Mouse (Mus musculus): ENCODE measurements around the gene Fam84b.
A peak's percentile ranks its signal among the peaks of the same experiment; 100 is the strongest.

Gene Fam84b

GRCm38 (mm10) chr15:60826226-60826625 lies 27.4 kb downstream of the Fam84b start:
- DNase-seq, result no peak

DNA sequence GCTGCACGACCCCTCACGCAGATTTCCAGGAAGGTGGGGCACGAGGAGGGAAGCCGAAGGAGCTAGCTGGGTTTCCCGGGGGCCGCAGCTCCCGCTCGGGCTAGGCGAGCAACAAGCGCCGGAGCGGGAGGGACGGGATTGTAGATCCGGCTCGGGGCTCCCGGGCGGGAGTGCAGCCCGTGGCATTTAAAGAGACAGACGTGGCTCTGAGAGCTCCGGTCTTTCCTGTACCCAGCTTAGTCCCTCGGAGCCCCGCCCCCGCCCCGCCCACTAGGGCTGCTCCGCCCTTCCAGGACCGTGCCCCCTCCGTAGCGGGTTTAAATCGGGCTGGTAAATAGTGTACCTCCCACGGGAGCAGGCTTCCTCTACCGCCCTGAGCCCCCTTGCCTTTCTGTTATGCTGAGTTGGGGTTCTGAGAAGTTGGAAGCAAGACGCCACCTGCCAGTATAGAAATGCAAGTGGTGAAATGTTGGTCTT lies 28.8 kb downstream of the Fam84b start:
- DNase-seq, result peak; percentile 56

DNA sequence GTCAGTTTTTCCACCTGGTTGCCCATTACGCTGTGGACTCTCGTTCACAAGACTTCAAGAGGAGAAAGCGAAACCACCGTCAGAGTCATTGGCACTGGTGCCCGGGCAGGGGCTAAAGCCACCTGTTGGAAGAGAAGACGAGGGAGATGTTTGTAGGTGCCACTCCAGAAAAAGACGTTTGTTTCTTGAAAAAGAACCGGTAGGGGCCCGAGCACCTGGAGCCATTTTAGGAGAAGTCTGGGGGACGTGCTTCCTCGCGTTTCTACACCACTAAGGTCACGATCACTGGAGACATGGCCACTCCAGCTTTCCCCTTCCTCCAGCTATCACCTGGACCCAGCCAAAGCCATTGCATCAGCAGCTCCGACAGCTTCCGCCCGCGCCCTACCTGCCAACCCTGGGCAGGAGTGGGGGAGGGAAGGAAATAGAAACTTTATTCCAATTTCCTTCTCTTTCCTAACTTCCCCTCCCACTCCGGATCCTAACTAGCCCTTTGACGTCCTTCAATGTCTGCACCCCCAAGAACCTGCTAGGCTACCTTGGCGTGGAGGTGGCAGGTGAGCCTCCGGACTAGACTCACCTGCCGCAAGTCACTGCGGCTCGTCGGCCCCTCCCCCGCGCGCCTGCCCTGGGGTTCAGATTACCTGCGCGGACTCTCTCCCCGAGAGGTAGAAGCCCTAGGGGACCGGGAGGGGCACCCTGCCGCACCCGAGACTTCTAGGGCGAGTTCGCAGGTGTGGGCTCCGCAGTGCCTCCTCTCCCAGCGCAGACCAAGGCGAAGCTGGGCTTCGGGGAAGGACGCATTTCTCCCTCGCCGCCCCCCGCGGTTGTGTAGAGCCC lies 29.5 kb downstream of the Fam84b start:
- peak; percentile 7 for DNase-seq

GRCm38 (mm10) chr15:60823620-60823869 lies 30.0 kb downstream of the Fam84b start:
- no peak for DNase-seq

GRCm38 (mm10) chr15:60822803-60823619 lies 30.6 kb downstream of the Fam84b start:
- DNase-seq, result peak; percentile 45

GRCm38 (mm10) chr15:60822101-60822802 lies 31.3 kb downstream of the Fam84b start:
- peak; percentile 6 for DNase-seq

GRCm38 (mm10) chr15:60818500-60818899 lies 35.1 kb downstream of the Fam84b start:
- no peak for DNase-seq

DNA sequence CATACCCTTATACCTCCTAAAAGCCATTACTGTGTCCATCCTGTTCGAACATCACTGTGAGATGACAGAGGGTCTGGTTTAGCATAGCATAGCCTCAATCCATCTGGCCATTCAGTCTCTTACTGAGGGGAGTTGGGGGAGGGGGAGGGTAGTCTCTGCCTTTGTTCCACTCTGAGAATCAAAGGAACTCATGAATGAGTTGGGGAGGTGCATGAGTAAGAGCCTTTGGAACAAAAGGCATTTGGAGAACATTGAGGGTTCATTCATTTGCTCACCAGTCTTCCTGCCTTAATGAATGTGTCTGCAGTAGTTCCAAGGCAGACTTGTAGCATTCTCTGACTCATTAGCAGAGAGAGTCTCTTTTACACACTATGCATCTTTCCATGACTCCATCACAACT lies 37.1 kb downstream of the Fam84b start:
- DNase-seq, result no peak

DNA sequence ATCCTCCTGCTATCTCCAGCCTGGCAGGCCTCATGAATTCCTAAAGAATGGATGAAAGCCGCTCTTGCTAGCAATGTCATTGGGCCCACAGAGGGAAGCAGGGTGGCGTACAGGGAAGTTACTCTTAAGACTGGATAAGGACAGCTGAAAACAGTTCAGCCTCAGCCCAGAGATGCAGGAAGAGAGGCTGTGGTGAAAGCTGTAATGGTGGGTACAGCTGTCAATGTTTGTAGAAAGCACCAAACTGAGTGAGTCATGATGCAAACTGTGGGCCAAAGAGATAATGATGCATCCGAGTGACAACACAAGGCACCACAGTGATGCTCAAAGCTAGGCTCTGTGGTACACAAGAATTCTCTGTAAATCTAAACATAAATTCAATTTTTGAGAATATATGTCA lies 39.0 kb downstream of the Fam84b start:
- DNase-seq, result no peak

DNA sequence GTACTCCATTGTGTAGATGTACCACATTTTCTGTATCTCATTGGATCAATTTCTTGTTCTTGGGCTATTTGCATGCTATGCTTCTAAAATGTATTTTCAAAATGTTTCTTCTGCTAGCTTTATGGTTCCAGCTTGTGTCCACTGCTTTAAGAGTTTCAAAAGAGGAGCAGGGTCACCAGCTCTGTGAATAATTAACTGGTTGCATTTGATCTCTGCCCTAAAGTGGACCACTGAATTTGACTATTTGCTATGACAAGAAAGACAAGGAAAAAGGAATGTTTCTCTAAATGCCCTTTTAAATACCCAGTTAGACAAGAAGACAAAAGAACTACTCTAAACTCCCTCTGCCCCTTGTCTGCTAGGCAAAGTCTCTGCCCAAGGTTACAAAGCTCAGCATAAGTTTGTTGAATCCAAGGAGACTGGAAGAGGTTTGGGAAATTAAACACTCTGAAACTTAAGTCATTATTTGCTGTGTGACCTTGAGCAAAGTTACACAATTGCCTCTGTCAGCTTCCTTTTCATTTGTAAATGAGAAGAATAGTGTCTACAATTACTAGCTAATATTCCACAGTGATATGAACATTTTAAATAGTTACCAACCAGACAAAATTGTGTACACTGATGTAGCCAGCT lies 60.4 kb downstream of the Fam84b start:
- DNase-seq, result no peak

DNA sequence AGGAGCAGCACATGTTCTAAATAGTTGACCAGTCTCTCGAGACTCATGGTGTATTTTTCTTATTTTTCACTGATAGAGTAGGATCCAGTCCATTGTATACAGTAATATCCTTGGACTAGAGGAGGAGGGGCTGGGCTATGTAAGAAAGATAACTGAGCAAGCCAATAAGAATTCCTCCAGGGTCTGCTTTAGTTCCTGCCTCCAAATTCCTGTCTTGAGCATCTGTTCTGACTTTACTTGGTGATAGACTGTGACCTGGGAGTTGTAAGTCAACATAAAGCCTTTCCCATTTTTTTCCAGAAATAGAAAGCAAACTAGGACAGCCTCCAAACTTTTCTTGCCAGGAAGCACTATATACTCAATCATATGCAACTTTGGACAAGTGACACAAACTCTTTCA lies 64.5 kb downstream of the Fam84b start:
- DNase-seq, result no peak

GRCm38 (mm10) chr15:60783761-60784160 lies 69.8 kb downstream of the Fam84b start:
- no peak for DNase-seq

DNA sequence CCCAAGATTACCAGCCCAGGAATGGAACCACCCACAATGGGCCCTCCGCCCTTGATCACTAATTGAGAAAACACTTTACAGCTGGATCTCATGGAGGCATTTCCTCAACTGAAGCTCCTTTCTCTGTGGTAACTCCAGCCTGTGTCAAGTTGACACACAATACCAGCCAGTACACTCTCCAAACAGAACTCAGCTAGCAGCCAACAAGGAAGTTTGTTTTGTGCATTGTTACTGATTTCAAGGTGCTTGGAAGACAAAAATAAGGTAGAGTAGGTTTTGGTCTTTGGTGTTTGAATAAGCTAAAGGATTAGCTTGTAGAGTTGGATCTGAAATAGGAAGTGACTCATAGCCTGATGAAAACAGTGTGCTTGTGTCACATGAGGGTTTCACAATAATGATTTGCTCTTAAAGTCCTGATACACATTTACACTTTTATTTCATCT lies 74.0 kb downstream of the Fam84b start:
- no peak for DNase-seq

DNA sequence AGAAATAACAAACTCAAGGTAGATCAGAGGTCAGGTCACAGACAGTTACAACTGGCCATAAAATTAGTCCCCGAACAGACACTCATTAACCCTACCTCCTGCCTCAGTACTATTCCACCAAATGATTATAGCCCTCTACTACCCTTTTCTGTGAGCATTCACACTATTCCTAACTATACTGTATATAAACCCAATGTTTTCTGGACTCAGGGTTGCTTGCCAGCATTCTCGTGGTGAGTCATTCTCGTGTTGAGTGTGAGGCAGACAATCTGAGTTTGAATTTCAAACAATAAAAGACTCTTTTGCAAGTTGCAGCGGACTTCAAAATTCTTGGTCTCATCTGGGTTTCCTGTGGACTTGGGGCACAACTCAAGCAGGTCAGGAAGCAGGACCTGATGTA lies 74.5 kb downstream of the Fam84b start:
- no peak for DNase-seq

All from cerebellum, adult 9-11 months (tissue).